Mouse (Mus musculus) right cerebral cortex, postnatal 10 days (tissue): ENCODE measurements at regions not wholly inside any gene's neighbourhood (a gene's known extent, or its start where the extent isn't known, plus 50 kb on each side); places are given as distances from the start of the nearest gene placed in this dataset.
A peak's percentile ranks its signal among the peaks of the same experiment; 100 is the strongest.

ENCODE experiments used
- DNase-seq, 2 experiments: peaks; one replicate each; pipeline ENCODE4 v3.0.0; 2021; ENCODE audit warnings: low spot score in 2 of 2

- DNase-seq, result no peak
These were observed 57.8 kb upstream of the Chchd3 start for GRCm38 (mm10) chr6:33117877-33118276.

GRCm38 (mm10) chr6:33120581-33120980, 60.5 kb upstream of the Chchd3 start:
- no peak for DNase-seq

GRCm38 (mm10) chr6:33126574-33126973, 66.5 kb upstream of the Chchd3 start:
- DNase-seq, result peak; percentile 48 to 63

GRCm38 (mm10) chr6:33136906-33137305, 76.8 kb upstream of the Chchd3 start:
- DNase-seq, result no peak

GRCm38 (mm10) chr6:33137823-33138222, 77.8 kb upstream of the Chchd3 start:
- no peak for DNase-seq

- DNase-seq, result peak; percentile 31 to 41
These were observed 82.4 kb upstream of the Exoc4 start for GRCm38 (mm10) chr6:33166479-33166878.

- no peak for DNase-seq
These were observed 75.3 kb upstream of the Exoc4 start for GRCm38 (mm10) chr6:33173606-33174005.

GRCm38 (mm10) chr6:33174616-33175015, 74.3 kb upstream of the Exoc4 start:
- DNase-seq, result no peak

GRCm38 (mm10) chr6:33189521-33190246, 59.2 kb upstream of the Exoc4 start:
- no peak for DNase-seq

GRCm38 (mm10) chr6:33193823-33194222, 55.1 kb upstream of the Exoc4 start:
- DNase-seq, result no peak
